Mouse (Mus musculus) kidney, adult 2 months (tissue): Measurements from ENCODE around the gene Madcam1.

Experiments used
- CTCF ChIP-seq: fragments of 200-500 bp; conservative IDR thresholded peaks from 2 replicates; pipeline ENCODE4 v1.5.1; 2011; ENCODE audit warnings: low read depth, mild to moderate bottlenecking, control low read depth, low read length, moderate library complexity, mixed read lengths; ENCODE audit not compliant: insufficient read depth, insufficient read length
- POLR2A ChIP-seq: fragments of 200-500 bp; IDR thresholded peaks from one replicate; pipeline ENCODE4 v1.6.1; 2011; ENCODE audit warnings: low read depth, low read length, control low read depth

GRCm38 (mm10) chr10:79716254-79716987, 52.1 kb downstream of the Madcam1 start, which contains the start of gene Hcn2:
- no peak for TF ChIP-seq POLR2A
- no peak for TF ChIP-seq CTCF
